Mouse (Mus musculus) heart, embryonic 15.5 days (tissue): Measurements from ENCODE around the gene Zpbp. TPM values are rescaled to one million over a fixed set of nuclear protein-coding genes. Genes with fewer than 3 reads are reported as not detected.

Experiments used
- ATAC-seq: fragments of 200-750 bp; cut with Nextera tagmentation; replicated peaks from 2 replicates; pipeline ENCODE4 v1.8.0; 2017; ENCODE audit warnings: low read depth, moderate TSS enrichment; ENCODE audit not compliant: insufficient number of reproducible peaks, insufficient read depth, low FRiP score
- H3K27ac ChIP-seq: fragments of 300-500 bp; sonication (generic); 2 replicates; pipeline ENCODE4 v1.5.1; 2015; ENCODE audit warnings: mild to moderate bottlenecking, inconsistent platforms
- H3K27me3 ChIP-seq: fragments of 300-500 bp; sonication (generic); 2 replicates; pipeline ENCODE4 v1.6.1; 2015; ENCODE audit warnings: inconsistent platforms
- H3K36me3 ChIP-seq: fragments of 300-500 bp; sonication (generic); 2 replicates; pipeline ENCODE4 v1.6.1; 2015; ENCODE audit warnings: mild to moderate bottlenecking, inconsistent platforms
- H3K4me1 ChIP-seq: fragments of 300-500 bp; sonication (generic); replicated peaks from 2 replicates; pipeline ENCODE4 v1.6.1; 2015; ENCODE audit warnings: inconsistent platforms
- H3K4me2 ChIP-seq: fragments of 300-500 bp; sonication (generic); 2 replicates; pipeline ENCODE4 v1.6.1; 2015; ENCODE audit warnings: inconsistent platforms, mild to moderate bottlenecking, moderate library complexity
- H3K4me3 ChIP-seq: fragments of 300-500 bp; sonication (generic); 2 replicates; pipeline ENCODE4 v1.5.1; 2015; ENCODE audit warnings: mild to moderate bottlenecking, inconsistent platforms
- H3K9ac ChIP-seq: fragments of 300-500 bp; sonication (generic); 2 replicates; pipeline ENCODE4 v1.6.1; 2015; ENCODE audit warnings: mild to moderate bottlenecking, inconsistent platforms
- H3K9me3 ChIP-seq: fragments of 300-500 bp; sonication (generic); replicated peaks from 2 replicates; pipeline ENCODE4 v1.6.1; 2016; ENCODE audit warnings: inconsistent platforms
- WGBS: fragments of 180-500 bp; shearing (Covaris S2); methylation state at CpG from one replicate; pipeline ENCODE4 v1.1.7; 2015; ENCODE audit warnings: mixed read lengths; 5-methylcytosine and 5-hydroxymethylcytosine counted together
- polyA plus RNA-seq: library from polyadenylated mRNA; unstranded; fragments of >200 nt; fragmentation: Nextera tagmentation; extraction: Ambion mirVana; gene quantifications from 2 replicates; pipeline ENCODE4 v1.2.1, GENCODE M21; 2015

Zpbp gene
- polyA plus RNA-seq: 0.58 and 0.60 TPM in 2 replicates

GRCm38 (mm10) chr11:11461635-11462560 is at the start of gene Zpbp, which contains the start of gene Spata48:
Gene Zpbp (minus strand): TSS chr11:11462408.
Gene Spata48 (plus strand): TSS chr11:11462094.
- peak within 1 kb of the TSS; percentile 71 for H3K4me3 ChIP-seq
- H3K4me2 ChIP-seq: peak within 1 kb of the TSS; percentile 81
- no peaks in the 10 kb centered on the region for H3K9me3 ChIP-seq
- 3% methylated on average over 66 of the region's 66 CpGs for WGBS
- H3K27ac ChIP-seq: peak within 1 kb of the TSS; percentile 76
- no peaks in the 10 kb centered on the region for H3K27me3 ChIP-seq
- no peaks in the 10 kb centered on the region for H3K36me3 ChIP-seq
- peaks cover 4% of the 10 kb centered on the region; the same call in 1 of the 2 replicates for H3K4me1 ChIP-seq
- H3K9ac ChIP-seq: peak within 1 kb of the TSS; percentile 63
- peak; percentile 94 for ATAC-seq

- Histone ChIP-seq H3K9me3 (no peaks in the 10 kb centered on the region), H3K27ac (no peak overlapping the region), H3K9ac (no peak overlapping the region), H3K4me1 (no peaks in the 10 kb centered on the region), H3K4me2 (no peak overlapping the region), H3K4me3 (no peak overlapping the region), H3K27me3 (no peaks in the 10 kb centered on the region), H3K36me3 (no peaks in the 10 kb centered on the region)
- 63% methylated on average over 2 of the region's 2 CpGs for WGBS
- ATAC-seq: no peak
These were observed 47.2 kb upstream of the Zpbp start for GRCm38 (mm10) chr11:11509413-11509812.

GRCm38 (mm10) chr11:11506187-11506586 is 44.0 kb upstream of the Zpbp start:
- no peak overlapping the region for H3K27ac ChIP-seq

GRCm38 (mm10) chr11:11499944-11500343 is 37.7 kb upstream of the Zpbp start:
- H3K4me2 ChIP-seq: no peak overlapping the region
- no peaks in the 10 kb centered on the region for H3K36me3 ChIP-seq
- H3K4me3 ChIP-seq: no peak overlapping the region
- no peak overlapping the region for H3K9ac ChIP-seq
- H3K27me3 ChIP-seq: no peaks in the 10 kb centered on the region
- ATAC-seq: no peak
- 22% methylated on average over 10 of the region's 10 CpGs for WGBS
- H3K27ac ChIP-seq: no peak overlapping the region
- H3K9me3 ChIP-seq: no peaks in the 10 kb centered on the region
- H3K4me1 ChIP-seq: no peaks in the 10 kb centered on the region

More at GRCm38 (mm10) chr11:11506187-11506586, 44.0 kb upstream of the Zpbp start:
- ATAC-seq: no peak
- no peaks in the 10 kb centered on the region for H3K36me3 ChIP-seq
- no peak overlapping the region for H3K4me2 ChIP-seq
- no peak overlapping the region for H3K9ac ChIP-seq
- no peaks in the 10 kb centered on the region for H3K9me3 ChIP-seq
- H3K4me3 ChIP-seq: no peak overlapping the region
- H3K4me1 ChIP-seq: no peaks in the 10 kb centered on the region
- 64% methylated on average over 2 of the region's 2 CpGs for WGBS
- no peaks in the 10 kb centered on the region for H3K27me3 ChIP-seq

DNA sequence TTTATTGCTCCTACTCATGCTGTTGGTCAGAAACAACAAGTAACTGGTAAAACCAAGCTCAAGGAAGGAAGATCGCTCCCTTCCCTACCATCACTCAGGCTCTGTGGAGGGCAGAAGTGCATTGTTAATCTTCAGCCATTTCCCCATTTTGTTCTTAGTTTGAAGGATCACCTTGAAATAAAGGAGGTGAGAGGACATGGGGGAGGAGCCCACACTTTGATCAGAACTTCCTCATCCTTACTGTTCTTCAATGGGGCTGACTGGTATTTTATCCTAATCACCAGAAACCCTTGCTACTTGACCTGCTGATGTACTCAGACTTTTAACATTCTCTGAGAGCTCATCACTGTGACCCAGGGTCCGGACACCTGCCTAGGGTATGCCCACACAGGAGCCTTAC is 33.5 kb upstream of the Zpbp start:
- Histone ChIP-seq H3K4me3 (no peak overlapping the region), H3K36me3 (no peaks in the 10 kb centered on the region), H3K9me3 (no peaks in the 10 kb centered on the region), H3K4me2 (no peak overlapping the region), H3K9ac (no peak overlapping the region), H3K27me3 (no peaks in the 10 kb centered on the region), H3K4me1 (no peaks in the 10 kb centered on the region), H3K27ac (no peak overlapping the region)
- no peak for ATAC-seq
- WGBS: 85% methylated on average over 2 of the region's 2 CpGs

GRCm38 (mm10) chr11:11492044-11492443 is 29.8 kb upstream of the Zpbp start:
- ATAC-seq: no peak
- Histone ChIP-seq H3K4me2 (no peak overlapping the region), H3K27ac (no peak overlapping the region), H3K9ac (no peak overlapping the region), H3K9me3 (no peaks in the 10 kb centered on the region), H3K27me3 (no peaks in the 10 kb centered on the region), H3K36me3 (no peaks in the 10 kb centered on the region), H3K4me3 (no peak overlapping the region), H3K4me1 (no peaks in the 10 kb centered on the region)
- WGBS: 64% methylated on average over 5 of the region's 5 CpGs

GRCm38 (mm10) chr11:11484378-11484777 is 22.2 kb upstream of the Zpbp start:
- Histone ChIP-seq H3K9ac (no peak overlapping the region), H3K4me3 (no peak overlapping the region), H3K27ac (no peak overlapping the region), H3K27me3 (no peaks in the 10 kb centered on the region), H3K36me3 (no peaks in the 10 kb centered on the region), H3K4me1 (no peaks in the 10 kb centered on the region), H3K4me2 (no peak overlapping the region), H3K9me3 (no peaks in the 10 kb centered on the region)
- 40% methylated on average over 8 of the region's 8 CpGs for WGBS
- ATAC-seq: no peak

- Histone ChIP-seq H3K4me2 (no peak overlapping the region), H3K9ac (no peak overlapping the region), H3K9me3 (no peaks in the 10 kb centered on the region), H3K27ac (no peak overlapping the region), H3K27me3 (no peaks in the 10 kb centered on the region), H3K36me3 (no peaks in the 10 kb centered on the region), H3K4me1 (no peaks in the 10 kb centered on the region), H3K4me3 (no peak overlapping the region)
- ATAC-seq: no peak
These were observed 6.7 kb upstream of the Zpbp start for GRCm38 (mm10) chr11:11468924-11469323.

- H3K4me2 ChIP-seq: peak overlapping the region; percentile 81
- no peaks in the 10 kb centered on the region for H3K36me3 ChIP-seq
- H3K9me3 ChIP-seq: no peaks in the 10 kb centered on the region
- ATAC-seq: no peak
- WGBS: 82% methylated on average over 5 of the region's 5 CpGs
- peak overlapping the region; percentile 63 for H3K9ac ChIP-seq
- H3K4me1 ChIP-seq: peaks cover 4% of the 10 kb centered on the region; the same call in 1 of the 2 replicates
- H3K27ac ChIP-seq: no peak overlapping the region
- no peaks in the 10 kb centered on the region for H3K27me3 ChIP-seq
- peak overlapping the region; percentile 71 for H3K4me3 ChIP-seq
These were observed 318 bp upstream of the Zpbp start for GRCm38 (mm10) chr11:11462561-11462890.

DNA sequence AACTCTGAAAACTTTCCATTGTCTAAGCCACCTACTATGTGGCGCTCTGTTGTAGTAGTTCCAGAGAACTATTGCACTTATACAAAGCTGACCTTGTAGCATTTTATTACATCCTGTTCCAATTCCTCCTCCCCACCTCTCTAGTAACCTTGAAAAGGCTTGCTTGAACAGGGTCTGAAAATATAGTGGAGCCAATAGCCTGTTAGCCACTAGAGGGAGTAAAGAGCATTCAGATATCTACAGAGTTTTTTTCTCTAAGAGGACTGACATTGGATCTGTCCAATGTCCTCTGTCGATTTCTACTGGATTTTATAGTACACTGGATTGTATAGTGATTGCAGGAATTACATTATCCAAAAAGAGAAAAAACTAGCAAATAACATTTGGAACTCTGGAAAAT is 7.2 kb downstream of the Zpbp start:
- Histone ChIP-seq H3K27ac (no peak overlapping the region), H3K4me2 (no peak overlapping the region), H3K9ac (no peak overlapping the region), H3K4me1 (no peaks in the 10 kb centered on the region), H3K9me3 (no peaks in the 10 kb centered on the region), H3K4me3 (no peak overlapping the region), H3K27me3 (no peaks in the 10 kb centered on the region), H3K36me3 (no peaks in the 10 kb centered on the region)
- WGBS: 27% methylated on average over 2 of the region's 2 CpGs
- no peak for ATAC-seq

DNA sequence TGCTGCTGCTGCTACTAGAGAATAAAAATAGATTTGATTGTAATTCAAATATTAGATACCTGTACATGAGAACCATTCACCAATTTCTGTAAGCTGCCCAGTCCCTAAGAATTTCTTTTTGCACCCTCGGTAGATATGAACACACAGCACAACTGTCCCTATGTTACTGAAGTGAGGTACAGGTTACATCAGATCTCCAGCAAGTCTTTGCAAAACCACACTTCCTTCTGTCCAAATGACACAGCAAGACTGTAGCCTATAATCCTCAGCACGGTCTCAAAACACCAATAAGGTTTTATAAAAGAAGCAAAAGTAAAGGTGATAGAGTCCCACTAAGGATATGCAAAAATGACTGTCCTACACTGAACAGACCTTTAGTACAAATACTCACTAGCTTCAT is 44.9 kb downstream of the Zpbp start:
- H3K4me3 ChIP-seq: no peak overlapping the region
- no peak overlapping the region for H3K4me2 ChIP-seq
- H3K27me3 ChIP-seq: no peaks in the 10 kb centered on the region
- H3K36me3 ChIP-seq: no peaks in the 10 kb centered on the region
- no peak overlapping the region for H3K27ac ChIP-seq
- no peak for ATAC-seq
- H3K4me1 ChIP-seq: no peaks in the 10 kb centered on the region
- H3K9ac ChIP-seq: no peak overlapping the region
- WGBS: 60% methylated on average over 2 of the region's 2 CpGs
- H3K9me3 ChIP-seq: no peaks in the 10 kb centered on the region

DNA sequence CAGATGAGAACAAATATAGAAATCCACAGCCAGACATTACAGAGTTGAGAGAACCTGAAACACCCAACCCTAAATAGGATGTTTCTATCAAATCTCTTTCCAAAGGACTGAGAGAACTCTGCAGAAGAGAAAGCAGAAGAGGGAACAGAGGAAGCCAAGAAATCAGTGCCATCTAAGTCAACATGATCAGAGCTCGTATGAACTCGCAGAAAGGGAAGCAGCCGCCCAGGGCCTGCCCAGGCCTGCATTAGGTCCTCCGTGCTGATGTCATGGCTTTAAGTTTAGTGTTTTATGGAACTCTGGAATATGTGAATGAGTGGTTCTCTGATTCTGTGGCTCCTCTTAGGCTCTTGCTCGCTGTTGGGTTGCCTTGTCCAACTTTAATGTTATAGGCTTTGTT is 48.0 kb downstream of the Zpbp start:
- H3K9ac ChIP-seq: no peak overlapping the region
- no peaks in the 10 kb centered on the region for H3K27me3 ChIP-seq
- no peak for ATAC-seq
- no peaks in the 10 kb centered on the region for H3K36me3 ChIP-seq
- no peak overlapping the region for H3K27ac ChIP-seq
- H3K9me3 ChIP-seq: no peaks in the 10 kb centered on the region
- no peak overlapping the region for H3K4me3 ChIP-seq
- no peaks in the 10 kb centered on the region for H3K4me1 ChIP-seq
- WGBS: 72% methylated on average over 5 of the region's 5 CpGs
- no peak overlapping the region for H3K4me2 ChIP-seq
